Mouse (Mus musculus) fat pad, adult 2 months (tissue): Measurements from ENCODE around the gene BC017158.

Experiments used
- DNase-seq: peaks from one replicate; pipeline ENCODE4 v3.0.0-alpha.2; 2011; ENCODE audit warnings: low read depth, low spot score; ENCODE audit errors: extremely low read depth

The BC017158 gene

DNA sequence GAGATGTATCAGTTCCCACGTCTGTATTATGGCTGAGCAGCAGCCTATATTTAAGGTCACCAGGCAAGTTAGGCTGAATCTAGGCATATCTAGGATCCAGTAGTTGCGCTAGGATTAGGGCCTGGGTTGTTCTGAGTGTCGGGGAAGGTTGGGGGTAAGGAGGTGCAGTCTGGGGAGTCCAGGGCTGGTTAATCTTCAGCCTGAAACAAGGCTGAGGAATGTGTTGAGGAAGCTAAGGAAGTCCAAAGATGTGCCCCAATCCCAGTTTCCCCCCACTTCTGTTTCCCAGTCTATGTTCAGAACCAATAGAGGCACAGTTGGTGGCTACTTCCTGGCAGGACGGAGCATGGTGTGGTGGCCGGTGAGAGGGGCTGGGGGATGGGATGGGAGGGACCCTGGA is 31.9 kb downstream of the BC017158 start:
- no peak for DNase-seq

DNA sequence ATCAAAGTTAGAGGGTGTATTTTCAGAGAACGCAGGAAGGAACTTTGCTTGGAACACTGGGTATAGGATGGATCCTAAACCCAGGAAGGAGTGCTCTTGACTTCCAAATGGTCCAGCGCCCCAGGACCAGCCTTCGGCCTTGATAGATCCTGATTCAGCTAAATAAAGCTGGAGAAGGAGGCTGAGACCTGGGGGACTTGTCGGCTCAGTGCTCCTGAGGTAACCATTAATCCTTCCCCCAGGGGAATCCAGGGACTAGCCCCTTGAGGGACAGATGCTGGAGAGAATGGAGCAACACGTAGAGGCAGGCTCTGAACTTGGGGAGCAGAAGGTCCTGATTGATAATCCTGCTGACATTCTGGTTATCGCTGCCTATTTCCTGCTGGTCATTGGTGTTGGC is 32.6 kb downstream of the BC017158 start, which contains the start of gene Slc5a2:
TSS of gene Slc5a2 (plus strand) at position 247 of the 400 bp plus-strand sequence.
- DNase-seq: no peak

DNA sequence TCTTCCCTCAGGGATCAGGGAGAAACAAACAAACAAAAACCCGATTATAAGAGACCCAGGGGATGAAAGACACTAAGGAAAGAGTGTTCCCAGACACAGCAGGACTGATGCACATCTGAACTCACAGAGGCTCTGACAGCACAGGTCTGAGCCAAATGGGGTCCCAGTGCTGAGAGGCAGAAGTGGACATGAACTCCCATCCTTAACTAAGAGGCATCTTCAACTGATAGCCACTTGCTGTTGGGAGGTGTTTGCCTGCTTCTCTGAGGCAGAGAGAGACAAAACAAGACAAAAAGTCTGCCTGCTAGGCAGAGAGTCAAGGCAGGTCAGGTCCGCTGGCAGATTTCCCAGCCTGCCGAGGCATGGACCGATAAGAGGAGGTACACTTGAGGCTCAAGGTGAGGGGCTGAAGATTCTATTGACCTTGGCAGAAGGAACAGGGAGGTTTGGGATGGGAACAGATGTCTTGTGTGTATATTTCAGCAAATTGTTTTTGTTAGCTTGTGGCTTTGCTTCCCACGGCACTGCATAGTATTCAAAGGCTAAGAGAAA is 41.1 kb downstream of the BC017158 start:
- DNase-seq: no peak

DNA sequence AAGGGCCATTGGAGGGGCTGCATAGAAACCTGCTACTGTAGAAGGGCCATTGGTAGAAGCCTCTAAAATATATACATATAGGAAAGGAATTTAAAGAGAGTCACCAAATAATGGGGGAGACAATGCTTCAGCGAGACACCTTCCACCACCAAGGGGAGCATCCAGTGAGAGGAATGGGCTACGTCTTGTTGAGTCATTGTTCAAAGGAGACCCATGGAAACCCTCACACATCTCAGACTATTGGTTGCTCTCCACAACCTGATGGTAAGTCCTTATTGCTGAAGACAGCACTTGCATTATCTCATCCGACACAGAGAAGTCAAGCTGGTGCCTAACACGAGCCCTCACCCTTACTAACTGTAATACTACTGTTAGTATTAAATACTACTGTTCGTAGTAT is 42.2 kb downstream of the BC017158 start:
- no peak for DNase-seq

DNA sequence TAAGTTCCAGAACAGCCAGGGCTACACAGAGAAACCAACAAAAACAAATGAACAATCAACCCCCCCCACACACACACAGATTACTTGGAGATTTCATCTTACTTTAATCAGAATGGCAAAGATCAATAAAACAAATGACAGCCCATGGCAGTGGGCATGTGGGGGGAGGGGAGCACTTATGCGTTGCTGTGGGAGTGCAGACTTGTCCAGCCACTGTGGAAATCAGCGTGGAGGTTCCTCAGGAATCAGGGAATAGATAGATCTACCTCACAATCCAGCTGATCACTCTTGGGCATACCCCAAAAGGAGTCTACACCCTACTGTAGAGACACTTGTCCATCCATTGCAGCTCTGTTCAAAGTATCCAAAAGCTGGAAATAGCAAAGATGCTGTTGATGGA is 43.0 kb downstream of the BC017158 start:
- no peak for DNase-seq

DNA sequence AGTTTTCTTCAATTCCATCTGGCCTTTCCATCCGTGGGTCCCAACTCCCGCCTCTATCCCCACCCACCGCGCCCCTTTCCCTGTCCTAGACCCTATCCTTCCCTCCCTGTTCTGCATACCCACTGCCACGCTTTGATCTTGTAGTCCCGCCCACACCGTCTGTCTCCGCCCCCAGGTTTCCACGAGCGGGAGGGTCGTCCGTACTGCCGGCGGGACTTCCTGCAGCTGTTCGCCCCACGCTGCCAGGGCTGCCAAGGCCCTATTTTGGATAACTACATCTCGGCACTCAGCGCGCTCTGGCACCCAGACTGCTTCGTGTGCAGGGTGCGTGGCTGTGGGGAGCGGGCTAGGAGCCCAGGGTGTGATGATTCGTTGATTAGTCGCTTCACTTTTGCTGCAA is 45.4 kb downstream of the BC017158 start:
- no peak for DNase-seq

DNA sequence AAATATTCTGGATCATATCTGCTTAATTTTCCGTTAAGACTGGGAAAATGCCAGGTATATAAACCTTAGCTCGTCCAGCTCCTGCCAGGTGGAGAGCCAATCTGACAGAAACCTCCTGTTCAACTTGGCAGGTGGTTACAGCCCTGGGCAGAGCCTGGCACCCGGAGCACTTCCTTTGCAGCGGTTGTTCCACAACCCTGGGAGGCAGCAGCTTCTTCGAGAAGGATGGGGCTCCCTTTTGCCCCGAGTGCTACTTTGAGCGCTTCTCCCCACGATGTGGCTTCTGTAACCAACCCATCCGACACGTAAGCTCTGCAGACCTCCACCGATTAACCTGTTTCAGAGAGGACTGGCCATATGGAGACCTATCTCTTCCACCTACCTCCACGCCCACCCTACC is 46.0 kb downstream of the BC017158 start:
- no peak for DNase-seq

DNA sequence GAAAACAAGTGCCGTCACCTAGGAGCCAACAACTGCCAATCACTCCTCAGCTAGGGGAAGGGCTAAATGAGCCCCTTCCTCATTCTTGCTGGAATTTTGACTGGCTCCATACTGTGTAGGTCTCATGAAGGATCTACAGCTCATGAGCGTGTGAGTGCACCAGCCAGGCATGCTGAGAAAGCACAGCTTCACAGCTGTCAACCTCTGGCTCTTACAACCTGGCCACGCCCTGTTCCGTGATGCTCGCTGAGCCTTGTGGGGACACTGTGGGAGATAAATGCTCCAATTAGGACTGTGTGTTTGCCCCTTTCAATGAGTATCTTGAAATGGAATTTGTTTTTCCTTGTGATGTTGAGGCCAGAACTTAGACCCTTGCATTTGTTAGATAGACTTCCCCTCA is 48.0 kb downstream of the BC017158 start:
- no peak for DNase-seq

DNA sequence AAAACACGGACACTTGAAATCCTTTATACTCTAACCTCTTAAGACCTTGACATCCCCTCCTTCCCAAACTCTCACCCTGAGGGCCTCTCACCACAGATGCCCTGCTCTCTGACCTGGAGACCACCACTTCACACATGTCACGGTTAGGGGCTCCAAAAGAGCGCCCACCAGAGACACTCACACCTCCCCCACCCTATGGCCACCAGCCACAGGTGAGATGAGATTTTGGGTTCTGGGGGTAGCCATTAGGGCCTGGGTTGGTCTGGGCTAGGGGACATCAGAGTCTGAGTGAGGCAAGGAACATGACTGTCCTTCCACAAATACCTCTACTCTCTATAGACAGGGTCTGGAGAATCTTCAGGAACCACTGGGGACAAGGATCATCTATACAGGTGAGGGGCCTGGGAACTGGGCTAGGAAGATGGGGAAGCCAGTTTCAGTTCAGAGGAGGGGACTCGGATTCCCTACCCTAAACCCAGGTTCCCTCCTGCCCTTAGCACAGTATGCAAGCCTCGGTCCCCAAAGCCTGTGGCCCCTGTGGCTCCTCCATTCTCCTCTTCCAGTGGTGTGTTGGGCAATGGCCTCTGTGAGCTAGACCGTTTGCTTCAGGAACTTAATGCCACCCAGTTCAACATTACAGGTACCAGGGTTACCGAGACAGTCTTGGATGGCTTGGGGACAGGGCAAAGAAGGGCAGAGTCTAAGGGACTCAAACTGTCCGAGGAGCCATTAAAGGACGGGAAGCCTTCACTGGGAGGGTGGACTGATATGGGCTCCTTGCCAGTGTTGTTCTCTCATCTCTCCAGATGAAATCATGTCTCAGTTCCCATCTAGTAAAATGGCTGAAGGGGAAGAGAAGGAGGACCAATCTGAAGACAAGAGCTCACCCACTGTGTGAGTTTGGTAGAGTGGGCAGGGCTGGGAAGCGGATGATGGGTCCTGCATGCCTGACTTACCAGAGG is 49.6 kb downstream of the BC017158 start:
- DNase-seq: no peak

DNA sequence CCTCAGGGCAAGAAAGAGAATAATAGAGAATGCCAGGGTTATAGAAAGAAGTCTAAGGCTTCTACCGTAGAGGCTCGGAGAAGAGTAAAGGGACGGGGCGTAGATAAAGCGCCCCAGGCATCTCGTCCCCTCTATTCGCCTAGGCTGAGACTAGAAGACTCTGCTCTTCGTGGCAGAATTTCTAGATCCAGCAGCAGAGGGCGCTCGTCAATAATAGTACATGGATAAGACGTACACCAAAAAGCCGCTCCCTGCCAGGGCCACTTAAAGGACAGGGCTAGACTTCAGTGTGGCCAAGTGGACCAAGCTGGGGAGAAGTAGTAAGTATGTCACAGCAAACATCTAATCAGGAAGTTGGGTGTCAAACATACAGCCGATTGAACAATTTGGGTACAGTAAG is 50.5 kb downstream of the BC017158 start:
- no peak for DNase-seq

DNA sequence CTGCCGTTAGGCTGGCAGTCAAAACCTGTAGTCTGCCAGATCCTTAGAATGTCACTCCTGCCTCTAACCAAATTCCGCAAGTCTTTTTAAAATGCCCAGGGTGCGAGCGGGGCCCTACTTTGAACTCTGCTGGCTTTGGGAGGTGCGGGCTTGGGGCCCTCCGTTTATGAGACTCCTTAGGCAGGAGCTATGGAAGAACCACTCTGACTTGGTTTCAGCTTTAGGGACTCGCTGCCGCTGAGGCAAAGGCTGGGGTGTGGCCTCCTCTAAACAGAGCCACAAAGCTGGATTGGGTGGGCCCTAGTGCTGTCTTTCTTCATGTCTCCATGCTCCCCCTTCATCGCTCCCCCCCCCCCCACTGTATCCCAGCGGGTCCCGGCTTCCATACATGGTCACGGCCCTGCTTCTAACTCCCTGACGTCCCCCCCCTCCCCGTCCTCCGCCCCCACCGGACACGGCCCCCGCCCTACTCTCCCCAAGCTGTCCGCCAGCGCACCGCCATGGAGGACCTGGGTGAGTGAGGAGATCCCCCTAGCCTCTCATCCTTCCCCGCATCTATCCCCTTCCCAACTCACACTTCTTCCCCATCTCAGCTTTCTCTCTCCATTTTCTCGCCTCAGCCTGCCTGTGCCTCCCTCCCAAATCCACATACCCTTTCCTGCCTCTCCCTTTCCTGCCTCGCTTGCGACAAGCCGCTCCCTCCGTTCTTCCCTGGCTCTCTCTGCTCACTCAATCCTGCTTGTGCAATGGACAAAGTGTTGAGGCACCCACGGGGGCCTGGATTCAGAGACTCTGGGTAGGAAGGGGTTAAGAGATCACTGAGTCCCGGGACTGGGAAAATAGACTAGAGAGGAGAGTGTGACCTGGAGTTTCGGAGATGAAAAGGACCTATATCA is 51.2 kb downstream of the BC017158 start, which contains the start of gene Tgfb1i1:
TSS of gene Tgfb1i1 (plus strand) at position 317 of the 896 bp plus-strand sequence.
- DNase-seq: no peak

DNA sequence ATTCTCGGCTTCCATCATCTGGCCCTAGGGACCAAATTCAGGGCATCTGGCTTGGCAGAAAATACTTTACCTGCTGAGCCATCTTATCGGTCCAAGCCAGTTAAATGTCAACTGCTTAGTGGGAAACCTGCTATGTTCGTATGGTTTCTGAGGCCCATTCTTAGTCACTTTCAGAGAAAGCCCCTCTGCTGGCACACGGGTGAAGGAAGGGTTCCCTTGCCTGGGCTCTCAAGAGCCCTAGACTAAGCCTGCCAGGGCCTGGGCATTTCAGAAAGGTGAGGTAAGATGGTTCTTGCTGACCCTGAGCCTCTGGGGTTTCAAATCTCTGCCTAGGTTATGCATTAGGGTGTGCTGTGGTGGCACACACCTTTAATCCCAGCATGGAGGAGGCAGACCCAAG is 52.4 kb downstream of the BC017158 start:
- no peak for DNase-seq

DNA sequence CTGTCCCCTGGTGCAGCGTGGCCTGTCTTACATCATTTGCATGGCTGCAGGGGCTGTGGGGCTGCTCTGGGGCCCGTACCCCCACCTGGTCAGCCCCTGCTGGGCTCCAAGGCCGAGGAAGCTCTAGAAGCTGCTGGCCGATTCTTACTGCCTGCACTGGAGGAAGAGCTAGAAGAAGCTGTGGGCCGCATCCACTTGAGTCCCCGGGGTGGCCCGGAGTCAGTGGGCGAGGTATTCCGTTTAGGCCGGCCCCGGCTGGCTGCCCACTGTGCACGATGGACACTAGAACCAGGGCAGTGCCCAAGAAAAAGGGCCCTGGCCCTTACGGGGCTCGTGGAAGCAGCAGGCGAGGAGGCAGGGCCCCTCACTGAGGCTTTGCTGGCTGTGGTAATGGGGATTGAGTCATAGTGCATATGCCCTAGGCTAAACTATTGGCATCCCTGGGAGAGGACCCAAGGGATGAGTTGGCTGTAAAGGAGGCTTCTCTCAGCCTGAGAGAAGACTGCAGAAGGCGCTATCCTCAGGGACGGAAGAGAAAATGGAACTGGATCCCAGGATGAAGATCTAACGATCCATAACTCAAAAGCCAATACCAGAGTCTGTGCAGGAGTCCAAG is 53.5 kb downstream of the BC017158 start:
- DNase-seq: no peak

DNA sequence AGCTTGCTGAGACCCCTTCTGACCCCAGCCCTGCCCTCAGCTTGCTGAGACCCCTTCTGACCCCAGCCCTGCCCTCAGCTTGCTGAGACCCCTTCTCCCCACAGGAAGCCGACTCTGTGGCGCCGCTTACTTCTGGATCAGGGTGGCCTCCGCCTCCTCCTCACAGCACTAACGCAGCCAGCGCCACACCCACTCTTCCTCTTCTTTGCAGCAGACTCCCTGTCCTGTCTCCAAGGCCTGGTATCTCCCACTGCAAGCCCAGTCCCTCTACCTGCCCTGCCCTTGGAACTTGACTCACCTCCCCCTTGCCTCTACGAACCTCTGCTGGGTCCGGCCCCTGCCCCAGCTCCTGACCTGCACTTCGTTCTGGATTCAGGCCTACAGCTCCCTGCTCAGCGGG is 54.0 kb downstream of the BC017158 start:
- no peak for DNase-seq

DNA sequence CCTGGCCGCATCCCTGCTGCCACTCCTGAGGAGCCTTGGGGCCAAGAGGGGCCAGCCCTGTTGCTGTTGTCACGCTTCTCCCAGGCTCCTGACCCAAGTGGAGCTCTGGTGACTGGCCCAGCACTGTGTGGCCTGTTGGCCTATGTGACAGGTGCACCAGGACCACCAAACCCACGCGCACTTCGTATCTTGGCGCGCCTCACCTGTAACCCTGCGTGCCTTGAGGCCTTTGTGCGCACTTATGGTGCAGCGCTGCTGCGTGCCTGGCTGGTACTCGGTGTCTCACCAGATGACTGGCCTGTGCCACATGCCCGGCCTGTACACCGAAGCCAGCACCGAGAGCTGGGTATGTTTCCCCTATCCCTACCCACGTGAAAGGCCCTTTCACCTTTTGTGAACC is 55.6 kb downstream of the BC017158 start:
- no peak for DNase-seq

DNA sequence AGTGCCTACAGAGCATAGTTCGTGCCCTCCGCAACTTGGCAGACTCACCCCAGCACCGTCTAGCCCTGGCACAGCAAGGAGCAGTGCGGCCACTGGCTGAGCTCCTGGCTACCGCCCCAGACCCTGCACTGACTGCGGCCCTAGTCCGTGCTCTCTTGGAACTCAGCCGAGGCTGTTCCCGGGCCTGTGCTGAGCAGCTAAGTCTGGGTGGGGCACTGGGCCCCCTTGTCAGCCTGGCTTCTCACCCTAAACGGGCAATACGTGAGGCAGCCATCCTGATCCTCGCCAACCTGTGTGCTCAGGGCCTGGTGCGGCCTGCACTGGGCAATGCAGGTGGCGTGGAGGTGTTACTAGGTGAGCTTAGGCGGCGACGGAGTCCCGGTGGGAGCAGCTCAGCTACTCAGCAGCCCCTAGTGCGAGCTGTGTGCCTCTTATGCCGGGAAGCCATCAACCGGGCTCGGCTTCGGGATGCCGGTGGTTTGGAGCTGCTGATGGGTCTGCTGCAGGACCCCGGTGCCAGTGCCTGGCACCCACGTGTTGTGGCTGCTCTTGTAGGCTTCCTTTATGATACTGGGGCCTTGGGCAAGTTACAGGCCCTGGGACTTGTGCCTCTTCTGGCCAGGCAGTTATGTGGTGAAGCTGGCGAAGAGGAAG is 57.7 kb downstream of the BC017158 start:
- DNase-seq: no peak

DNA sequence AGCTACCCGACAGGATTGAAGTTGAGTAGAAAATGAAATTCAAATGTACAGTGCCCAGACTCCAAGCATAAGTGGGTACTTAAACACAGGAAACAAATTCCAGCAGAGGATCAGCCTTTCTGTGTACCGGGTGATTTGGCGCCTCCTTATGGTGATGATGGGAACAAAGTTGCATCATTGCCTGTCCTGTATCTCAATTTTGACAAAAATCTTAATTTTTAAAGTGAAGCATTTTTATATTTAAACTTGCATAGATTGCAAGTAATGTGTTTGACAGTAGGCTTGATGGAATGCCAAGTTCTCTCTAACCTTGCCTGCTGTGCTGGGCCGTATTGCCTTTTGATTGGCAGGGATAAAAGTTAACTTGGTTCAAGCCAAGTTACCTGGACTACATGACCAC is 59.0 kb downstream of the BC017158 start:
- DNase-seq: no peak

DNA sequence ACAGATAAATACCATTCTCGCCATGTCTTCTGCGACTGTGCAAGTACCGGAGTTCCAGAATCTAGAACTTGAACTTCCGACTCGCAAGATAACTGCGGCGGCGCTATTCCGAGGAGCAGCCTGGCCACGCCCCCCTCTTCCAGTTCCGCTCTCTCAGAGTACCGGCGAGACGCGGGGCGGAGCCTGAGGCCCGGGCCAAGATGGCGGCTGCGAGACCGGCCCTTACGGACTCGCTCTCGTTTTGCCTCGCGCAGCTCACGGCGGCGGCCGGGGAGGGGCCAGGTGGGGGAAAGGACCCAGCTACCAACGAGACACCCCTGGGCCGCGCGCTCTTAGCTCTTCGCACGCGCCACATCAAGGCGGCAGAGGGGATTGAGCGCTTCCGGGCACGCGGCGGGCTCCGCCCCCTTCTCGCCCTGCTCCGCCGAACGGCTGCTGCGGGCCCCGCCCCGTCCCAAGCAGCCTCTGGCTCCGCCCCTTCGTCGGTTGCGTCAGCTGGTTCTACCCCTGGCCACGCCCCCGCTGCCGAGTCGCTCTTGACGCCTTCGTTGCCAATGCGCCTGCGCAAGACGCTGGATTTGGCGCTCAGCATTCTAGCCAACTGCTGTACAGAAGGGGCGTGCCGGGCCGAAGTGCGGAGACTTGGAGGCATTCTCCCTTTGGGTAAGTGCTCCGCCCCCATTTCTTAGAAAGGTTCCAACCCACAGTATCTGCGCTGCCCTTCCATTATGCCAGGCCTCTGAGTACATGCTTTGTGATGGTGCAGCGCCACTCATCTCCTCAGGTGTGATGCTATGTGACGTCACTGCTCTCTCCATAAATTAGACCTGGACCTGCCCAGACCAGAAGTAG is 59.8 kb downstream of the BC017158 start, which contains the start of gene 9130023H24Rik:
TSS of gene 9130023H24Rik (minus strand) at position 105 of the 852 bp plus-strand sequence.
- peak; percentile 63 for DNase-seq

DNA sequence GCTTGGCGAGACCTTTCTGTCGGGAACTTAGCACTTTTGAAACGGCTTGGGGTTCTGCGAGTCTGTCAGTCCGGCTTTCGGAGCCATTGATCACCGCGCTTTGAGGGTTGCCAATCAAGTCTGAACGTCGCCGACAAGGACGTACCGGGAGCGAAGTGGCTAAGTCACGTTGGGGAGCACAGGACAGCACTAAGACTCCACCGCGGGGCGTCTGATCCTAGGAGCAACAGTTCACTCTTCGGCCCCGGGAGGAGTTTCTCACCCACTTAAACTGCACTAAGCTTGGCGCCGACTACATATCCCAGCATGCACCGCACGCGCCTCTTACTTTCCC is 60.4 kb downstream of the BC017158 start:
- no peak for DNase-seq
